Mouse (Mus musculus): Measurements from ENCODE around the gene Platr25.
"Not testable (repeated sequence)": the region's sequence is repeated elsewhere in the genome, so short reads cannot be mapped to it uniquely, and the experiment has no call there.

Gene Platr25

GRCm38 (mm10) chr13:62760432-62761415 is at the start of gene Platr25:
Platr25 (minus strand) TSS chr13:62760709.
- DNase-seq: peak; percentile 65

GRCm38 (mm10) chr13:62807981-62808380 is 47.5 kb upstream of the Platr25 start:
- DNase-seq: not testable (repeated sequence)

- not testable (repeated sequence) for DNase-seq
Measured at GRCm38 (mm10) chr13:62786135-62786493, 25.6 kb upstream of the Platr25 start.

- DNase-seq: peak; percentile 51
Measured at GRCm38 (mm10) chr13:62785199-62786134, 25.0 kb upstream of the Platr25 start, which contains the start of gene Gm5141. Gm5141 (minus strand) TSS chr13:62785808.

DNA sequence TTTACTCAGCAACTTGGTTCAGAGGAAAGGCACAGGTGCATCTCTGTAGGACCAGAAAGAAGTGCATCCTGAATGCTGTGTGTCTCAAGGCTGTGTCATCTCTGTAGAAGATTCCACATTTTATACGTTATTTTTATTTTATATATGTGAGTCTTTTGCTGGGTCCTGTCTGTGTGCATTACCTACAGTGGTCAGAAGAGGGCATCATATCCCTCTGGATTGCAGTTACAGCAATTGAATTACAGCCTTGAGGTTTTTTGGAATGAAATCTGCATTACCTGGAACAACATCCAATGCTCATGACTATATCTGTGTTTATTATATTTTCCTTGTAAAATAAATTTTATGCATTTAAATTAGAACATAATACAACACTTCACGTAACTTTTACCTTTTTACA is 3.3 kb upstream of the Platr25 start:
- DNase-seq: peak; percentile 48

GRCm38 (mm10) chr13:62733322-62733721 is 27.2 kb downstream of the Platr25 start:
- DNase-seq: no peak

GRCm38 (mm10) chr13:62712611-62713010 is 47.9 kb downstream of the Platr25 start:
- not testable (repeated sequence) for DNase-seq

GRCm38 (mm10) chr13:62685287-62685648 is 75.2 kb downstream of the Platr25 start:
- not testable (repeated sequence) for DNase-seq

DNA sequence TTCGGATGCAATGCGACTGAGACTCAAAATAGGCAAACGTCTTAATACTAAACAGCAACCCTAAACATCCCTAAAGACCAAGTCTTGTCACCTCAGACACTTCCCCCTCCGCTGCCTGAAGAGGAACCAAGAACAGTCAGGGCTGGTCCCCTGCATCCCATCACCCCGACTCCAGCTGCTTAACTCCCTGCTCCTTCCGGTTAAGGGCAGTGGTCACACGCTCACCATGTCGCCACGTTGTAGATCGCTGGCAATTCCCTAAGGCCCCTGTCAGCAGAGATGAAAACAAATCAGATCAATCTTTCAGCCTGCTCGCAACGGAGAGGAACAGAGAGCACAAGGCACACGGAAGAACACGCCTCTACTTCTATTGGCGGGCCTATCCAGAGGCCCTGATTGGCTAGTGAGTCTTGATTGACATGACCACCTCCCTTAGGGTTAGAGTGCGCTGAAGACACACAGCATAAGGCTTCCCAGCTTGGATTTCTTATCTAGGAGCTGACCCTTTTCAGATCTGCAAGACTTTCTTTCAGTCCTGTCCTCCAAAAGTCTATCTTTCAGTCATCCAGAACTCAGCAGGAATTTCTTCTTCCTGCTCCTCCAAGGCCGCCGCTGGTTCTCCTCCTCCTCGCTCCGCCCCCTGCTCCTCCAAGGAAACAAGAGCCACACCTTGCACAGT is 75.8 kb downstream of the Platr25 start:
- DNase-seq: peak; percentile 42

- no peak for DNase-seq
Measured at GRCm38 (mm10) chr13:62653369-62653743, 107.2 kb downstream of the Platr25 start.

- peak; percentile 57 for DNase-seq
Measured at GRCm38 (mm10) chr13:62652681-62653368, 107.7 kb downstream of the Platr25 start.

GRCm38 (mm10) chr13:62627071-62627470 is 133.4 kb downstream of the Platr25 start:
- DNase-seq: peak; percentile 46

GRCm38 (mm10) chr13:62624277-62624665 is 136.2 kb downstream of the Platr25 start:
- not testable (repeated sequence) for DNase-seq

DNA sequence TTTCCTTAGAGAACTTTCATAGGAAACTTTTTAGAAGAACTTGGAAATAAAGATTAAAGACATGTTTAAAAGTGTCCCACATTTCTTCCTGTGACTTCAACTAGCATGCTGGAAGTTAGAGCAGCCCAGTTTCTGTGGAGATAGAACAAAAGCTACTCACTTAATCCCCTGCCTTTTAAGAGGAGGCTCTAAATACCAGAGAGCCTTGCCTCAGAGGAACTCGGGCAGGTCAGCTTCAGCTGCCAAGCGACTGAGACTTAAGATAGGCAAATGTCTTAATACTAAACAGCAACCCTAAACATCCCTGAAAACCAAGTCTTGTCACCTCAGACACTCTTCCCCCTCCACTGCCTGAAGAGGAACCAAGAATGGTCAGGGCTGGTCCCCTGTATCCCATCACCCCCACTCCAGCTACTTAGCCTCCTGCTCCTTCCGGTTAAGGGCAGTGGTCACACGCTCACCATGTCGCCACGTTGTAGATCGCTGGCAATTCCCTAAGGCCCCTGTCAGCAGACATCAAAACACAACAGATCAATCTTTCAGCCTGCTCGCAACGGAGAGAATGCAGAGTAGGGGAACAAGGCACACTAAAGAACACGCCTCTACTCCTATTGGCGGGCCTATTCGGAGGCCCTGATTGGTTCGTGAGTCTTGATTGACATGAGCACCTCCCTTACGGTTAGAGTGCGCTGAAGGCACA is 136.8 kb downstream of the Platr25 start, which contains the start of gene 6720489N17Rik:
Gene 6720489N17Rik (minus strand): TSS at position 606 of the 700 bp plus-strand sequence.
- DNase-seq: peak; percentile 85

Measured in thymus, postnatal 4 days (tissue).